Mouse (Mus musculus): ENCODE data around the gene Rad23b.
"Not testable (repeated sequence)": the region's sequence is repeated elsewhere in the genome, so short reads cannot be mapped to it uniquely, and the experiment has no call there.

The Rad23b gene

DNA sequence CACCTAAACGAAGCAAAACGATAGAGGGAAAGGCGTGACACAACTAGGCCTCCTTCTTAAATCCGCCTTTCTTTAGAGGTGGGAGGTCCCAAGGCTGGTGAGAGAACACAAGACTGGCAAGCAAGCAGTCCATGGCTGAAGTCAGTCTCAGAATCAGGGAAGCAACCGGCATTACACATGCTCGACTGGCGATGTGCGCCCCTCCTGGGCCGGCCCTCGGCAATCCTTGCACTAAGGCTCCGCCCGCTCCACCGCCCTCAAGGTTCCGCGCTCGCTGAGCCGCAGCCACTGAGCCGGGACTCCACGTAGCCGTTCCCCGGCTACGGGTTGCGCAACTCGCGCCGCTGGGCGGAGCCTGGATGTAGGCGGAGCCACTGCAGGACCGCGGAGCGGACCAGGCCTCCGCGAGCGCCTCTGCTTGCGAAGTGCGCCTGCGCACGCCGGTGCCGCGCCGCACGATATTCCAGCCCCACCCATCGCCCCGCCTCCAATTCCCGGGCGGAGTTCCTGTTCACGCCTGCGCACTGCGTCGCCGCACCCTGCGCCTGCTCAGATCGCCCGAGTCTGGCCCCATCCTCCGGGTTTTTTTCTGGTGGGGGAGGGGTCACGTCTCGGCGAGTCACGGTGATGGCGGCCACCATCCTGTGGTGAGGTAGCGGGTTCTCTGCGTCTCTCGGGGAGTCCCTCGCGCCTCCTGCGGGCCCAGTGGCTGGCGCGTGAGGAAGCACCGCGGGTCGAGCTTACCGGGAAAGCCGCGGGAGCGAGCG lies at the start of gene Rad23b:
Gene Rad23b (plus strand): TSS at position 592 of the 767 bp plus-strand sequence.
- in situ Hi-C loops (cut with MboI, MseI): loop anchor here in 1 of 2 experiments (10.0 kb wide), 1 partner anchor 195 kb away; no protein-coding TSS in a partner anchor

DNA sequence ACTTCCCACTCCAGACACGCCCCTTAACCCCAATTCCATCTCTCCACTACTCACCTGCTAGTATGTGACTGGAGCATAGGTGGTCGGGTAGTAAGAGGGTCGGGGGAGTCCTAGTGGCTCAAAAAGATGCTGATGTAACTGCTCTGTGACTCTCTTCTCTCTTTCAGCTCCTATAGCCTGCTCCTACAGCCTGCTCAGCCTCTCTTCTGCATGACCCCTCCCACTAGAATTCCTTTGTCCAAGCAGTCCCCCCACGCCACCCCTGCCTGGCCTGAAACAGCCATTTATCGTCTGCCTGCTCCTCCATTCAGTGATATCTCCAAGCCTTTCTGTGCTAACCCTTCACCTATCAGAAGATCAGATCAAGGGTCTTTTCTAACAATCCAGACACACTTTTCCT lies 45.7 kb upstream of the Rad23b start:
- in situ Hi-C loops (cut with MboI, MseI): no loop called here

DNA sequence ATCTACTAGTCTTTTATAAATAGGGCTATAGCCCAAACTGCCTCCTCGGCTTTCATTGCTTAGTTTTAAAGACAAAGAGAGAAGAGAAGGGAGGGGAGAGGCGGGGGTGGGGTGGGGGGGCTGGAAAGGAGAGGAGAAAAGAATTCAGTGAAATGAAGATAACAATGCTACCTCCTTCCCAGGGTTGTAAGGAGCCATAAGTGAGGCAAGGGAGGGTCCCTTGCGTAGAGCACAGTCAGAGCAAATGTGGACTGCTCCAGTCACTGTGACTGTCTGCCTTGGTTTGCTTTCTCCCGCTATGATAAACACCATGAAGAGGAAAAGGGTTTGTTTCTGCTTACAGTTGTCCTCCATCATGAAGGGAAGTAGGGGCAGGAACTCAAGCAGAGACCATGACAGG lies 43.2 kb upstream of the Rad23b start:
- in situ Hi-C loops (cut with MboI, MseI): loop anchor here in 1 of 2 experiments (5.0 kb wide), 1 partner anchor 101 kb away; no protein-coding TSS in a partner anchor

DNA sequence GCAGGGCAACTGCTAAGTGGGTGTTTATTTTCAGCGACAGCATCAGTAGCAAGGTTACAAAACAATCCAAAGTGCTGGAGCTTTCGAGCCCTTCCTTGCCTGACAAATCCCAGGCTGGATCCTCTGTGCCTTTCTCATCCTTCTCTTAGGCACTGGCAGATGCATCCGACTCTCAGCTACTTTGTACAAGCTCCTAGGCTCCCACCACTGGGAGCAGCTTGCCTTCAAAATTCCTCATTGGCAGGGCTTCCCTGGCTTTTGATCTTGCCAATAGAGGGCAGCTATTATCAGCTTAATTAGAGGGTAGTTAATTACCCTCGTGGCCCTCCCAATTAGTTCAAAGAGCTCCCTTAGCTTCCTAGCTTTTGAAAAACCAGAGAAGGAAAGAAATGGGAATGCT lies 33.1 kb upstream of the Rad23b start:
- in situ Hi-C loops (cut with MboI, MseI): no loop called here

DNA sequence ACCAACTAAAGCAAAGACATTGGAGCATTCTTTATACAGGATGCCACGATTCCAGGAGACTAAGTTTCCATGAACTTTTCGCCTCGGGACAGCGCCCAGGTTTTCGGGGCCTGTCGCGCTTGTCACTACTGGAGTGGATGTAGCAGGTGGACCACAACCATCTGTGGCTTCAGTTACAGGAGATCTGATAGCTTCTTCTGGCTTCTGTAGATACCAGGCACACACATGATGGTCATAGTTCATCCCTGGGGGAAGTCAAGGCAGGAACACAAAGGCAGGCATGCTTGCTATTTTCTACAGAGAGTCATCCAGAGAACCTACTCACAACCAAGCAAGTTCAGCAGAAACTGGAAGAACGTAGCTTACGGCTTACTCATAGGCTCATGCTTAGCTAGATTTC lies 31.5 kb upstream of the Rad23b start:
- in situ Hi-C loops (cut with MboI, MseI): not testable (repeated sequence)

DNA sequence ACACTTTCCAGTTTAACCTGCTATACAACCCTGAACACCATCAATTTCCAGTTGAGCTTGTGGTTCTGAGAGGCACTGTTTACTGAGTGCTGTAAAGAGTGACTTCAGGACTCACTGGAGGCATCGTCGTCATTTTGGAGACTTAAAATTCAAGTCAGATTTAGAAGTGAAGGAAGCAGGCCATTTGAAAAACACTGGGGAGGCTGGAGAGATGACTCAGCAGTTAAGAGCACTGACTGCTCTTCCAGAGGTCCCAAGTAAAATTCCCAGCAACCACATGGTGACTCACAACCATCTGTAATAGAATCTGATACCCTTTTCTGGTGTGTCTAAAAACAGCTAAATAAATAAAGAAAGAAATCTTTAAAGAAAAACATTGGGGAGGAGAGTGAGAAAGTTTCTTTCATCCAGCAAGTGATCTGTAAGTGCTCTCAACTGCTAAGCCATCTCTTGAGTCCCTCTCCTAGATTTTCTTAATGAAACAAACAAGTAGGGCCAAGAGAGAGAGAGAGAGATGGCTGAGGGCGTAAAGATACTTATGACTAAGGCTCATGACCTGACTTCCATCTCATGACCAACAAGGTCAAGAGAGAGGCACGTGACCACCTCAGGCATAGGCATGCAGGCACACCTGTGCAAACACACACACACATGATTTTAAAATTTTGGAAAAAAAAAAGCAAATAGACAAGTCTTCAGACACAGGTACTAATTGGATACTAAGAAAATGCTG lies 23.9 kb upstream of the Rad23b start:
- in situ Hi-C loops (cut with MboI, MseI): loop anchor here in 1 of 2 experiments (5.0 kb wide), 1 partner anchor 34 kb away; no protein-coding TSS in a partner anchor

DNA sequence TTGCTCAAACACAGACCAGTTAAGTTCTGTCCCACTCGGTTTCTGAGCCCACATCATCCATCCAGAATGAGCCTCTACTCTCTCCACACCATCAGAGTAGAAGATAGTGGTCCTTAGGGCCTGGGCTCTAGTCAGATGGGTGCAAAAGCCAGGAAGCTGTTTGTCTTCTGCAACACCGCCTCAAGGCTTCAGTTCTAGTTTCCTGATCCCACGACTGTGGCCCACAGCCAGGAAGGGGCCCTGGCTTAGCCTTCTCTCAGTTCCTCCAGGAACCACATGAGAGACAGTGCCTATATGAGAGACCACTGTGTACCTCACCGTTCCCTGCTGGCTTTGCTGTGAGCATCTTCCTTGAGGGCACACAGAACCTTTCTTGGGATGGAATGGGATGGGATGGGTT lies 22.3 kb upstream of the Rad23b start:
- in situ Hi-C loops (cut with MboI, MseI): loop anchor here in 1 of 2 experiments (5.0 kb wide), 1 partner anchor 35 kb away; no protein-coding TSS in a partner anchor

DNA sequence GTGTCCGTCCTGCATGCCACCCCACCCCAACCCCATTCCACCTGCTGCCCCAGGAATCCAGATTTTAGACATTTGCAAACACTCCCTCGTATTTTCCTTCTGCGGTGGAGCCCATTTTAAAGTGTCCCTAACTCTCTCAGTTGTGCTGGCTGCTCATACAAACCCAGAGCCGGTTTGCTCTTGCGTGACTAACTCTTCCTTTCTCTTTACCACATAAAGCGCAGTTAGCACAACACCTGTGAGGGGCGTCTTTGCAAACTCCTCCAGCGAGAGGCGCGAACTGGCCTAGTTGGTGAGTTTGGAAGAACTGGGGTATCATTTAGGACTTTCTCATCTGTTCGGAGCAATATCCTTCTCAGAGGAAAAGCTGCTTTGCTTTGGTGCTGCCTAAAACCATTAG lies 21.4 kb upstream of the Rad23b start:
- in situ Hi-C loops (cut with MboI, MseI): loop anchor here in 1 of 2 experiments (5.0 kb wide), 1 partner anchor 36 kb away; no protein-coding TSS in a partner anchor

DNA sequence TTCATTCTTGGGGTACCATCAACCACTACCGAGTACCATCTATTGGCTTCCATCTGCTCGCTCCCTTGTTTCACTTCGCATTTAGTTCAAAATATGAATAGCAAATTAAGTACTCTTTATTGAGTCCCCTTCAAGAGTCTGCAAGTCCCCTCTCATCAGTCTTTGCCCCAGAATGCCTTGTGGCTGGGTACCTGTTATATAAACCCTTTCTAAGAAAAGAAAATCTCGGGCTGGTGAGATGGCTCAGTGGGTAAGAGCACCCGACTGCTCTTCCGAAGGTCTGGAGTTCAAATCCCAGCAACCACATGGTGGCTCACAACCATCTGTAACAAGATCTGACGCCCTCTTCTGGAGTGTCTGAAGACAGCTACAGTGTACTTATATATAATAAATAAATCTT lies 20.9 kb upstream of the Rad23b start:
- in situ Hi-C loops (cut with MboI, MseI): loop anchor here in 1 of 2 experiments (5.0 kb wide), 1 partner anchor 37 kb away; no protein-coding TSS in a partner anchor

DNA sequence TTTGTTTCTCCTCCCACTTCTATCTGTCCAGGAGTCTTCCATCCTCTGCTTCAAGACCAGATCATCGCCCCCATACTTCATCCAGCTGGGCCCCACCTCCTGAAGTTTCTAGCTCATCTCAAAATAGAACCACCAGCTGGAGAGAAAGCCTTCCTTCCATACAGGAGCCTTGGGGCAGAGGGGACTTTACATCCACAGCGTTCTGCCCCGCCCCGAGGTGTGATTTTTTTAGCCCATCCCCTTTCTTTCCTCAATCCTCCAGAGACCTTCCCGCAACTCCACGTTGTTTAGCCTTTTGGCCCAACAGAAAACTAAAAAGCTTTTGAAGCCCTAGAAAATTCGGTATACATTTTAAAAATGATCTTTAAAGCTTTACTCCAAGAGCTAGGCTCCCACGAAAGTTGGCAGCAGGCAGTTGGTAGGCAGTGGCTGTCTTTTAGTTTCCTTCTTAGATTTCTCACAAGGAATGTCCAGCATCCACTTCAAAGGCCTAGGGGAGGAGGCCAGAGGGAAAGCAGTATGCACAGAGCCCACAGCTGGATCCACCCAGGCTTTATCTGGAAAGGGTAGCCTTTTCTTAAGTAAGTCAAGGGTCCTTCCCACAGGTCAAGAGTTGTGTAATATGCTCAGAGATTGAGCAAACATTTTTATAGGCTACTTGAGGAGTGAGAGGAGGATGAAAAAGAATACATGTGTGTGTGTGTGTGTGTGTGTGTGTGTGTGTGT lies 20.1 kb upstream of the Rad23b start:
- in situ Hi-C loops (cut with MboI, MseI): loop anchor here (5.0 kb wide), 1 partner anchor 37 kb away; no protein-coding TSS in a partner anchor

DNA sequence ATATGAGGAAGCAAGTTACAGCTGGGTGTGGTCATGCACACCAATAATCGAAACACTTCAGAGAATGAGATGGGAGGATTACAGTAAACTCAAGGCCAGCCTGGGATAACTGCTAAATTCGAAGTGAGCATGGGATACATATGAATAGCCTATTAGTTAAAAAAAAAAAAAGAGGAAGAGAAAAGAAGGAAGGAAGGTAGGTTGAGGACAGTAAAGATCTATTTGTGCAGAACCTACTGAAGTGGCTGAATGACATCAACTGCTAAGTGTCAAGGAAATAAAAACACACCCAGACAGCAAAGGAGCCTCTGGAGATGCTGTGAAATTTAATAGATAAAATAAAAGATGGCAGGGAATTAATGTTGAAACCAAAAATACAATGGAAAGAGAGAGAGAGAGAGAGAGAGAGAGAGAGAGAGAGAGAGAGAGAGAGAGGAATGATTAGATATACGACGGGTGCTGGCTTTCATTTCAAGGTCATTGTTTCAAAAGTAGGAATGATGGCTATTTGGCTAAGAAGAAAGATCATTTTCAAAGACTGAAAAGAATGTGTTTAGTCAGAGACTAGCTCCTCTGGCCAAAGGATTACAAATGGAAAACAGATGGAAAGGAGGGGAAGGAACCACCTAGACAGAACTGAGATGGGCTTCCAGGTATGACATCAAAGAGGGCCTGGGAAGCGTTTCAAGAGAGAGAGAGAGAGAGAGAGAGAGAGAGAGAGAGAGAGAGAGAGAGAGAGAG lies 14.6 kb upstream of the Rad23b start:
- in situ Hi-C loops (cut with MboI, MseI): no loop called here

DNA sequence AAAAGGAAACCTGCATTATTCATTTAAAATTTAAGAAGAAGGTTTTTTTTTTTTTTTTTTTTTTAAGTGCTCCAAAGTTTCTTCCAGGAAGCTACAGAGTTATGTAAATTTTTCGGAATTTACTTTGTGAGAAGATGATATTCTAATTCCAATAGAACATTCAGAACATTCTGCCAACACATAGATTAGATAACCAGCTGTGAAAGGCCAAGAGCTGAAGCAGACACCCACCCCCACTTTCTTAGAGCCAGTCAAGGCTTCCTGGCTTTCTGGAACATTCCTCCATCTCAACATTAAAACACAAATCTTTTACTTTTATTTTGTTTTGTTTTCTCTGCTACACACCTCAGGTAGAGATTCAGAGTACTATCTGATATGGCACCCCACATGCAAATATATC lies 10.9 kb upstream of the Rad23b start:
- in situ Hi-C loops (cut with MboI, MseI): no loop called here

DNA sequence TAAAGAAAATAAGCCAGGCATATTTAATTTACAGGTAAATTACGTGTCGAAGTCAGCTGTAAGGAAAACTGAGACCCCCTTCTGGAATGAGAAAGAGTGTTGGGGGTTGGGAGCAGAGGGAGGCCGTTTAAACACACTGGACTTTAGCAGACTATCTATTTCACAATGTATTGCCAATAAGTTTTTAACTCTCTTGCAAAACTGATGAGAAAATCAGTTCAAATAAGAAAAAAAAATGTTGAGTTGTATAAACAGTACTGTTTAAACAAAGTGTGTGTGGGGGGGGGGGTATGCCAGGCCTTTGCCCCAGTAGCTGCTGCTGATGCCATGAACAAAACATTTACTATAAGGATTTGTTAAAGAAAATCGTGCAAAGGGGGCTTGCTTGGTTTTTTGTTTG lies 10.5 kb upstream of the Rad23b start:
- in situ Hi-C loops (cut with MboI, MseI): no loop called here

DNA sequence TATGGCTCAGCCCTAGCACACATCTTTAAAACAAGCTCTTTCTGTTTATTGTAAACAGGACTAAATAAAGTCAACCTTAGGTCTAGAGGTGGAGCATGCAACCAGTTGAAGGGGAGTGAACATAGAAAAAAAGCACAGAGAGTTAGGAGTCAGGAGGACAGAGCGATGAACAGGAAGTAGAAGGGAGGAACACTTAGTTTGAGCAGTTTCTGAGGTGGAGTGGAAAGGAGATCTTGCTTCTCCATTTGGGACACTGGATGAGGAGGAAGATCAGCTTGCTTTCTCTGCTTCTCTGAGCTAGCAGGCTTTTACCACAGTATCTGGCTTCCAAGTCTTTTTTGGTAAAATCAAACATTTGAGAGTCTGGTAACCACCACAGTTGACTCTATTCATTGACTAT lies 8.0 kb upstream of the Rad23b start:
- in situ Hi-C loops (cut with MboI, MseI): loop anchor here in 1 of 2 experiments (10.0 kb wide), 1 partner anchor 203 kb away; no protein-coding TSS in a partner anchor

DNA sequence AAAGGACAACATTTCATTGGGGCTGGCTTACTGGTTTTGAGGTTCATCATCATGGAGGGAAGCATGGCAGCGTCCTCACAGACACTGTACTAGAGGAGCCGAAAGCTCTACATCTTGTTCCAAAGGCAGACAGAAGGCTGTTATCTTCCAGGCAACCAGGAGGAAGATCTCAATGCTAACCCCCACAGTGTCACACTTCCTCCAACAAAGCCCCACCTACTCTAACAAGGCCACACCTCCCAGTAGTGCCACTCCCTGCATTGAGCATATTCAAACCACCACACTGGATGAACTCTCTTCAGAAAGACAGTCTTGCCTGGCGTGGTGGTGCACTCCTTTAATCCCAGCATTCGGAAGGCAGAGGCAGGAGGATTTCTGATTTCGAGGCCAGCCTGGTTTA lies 7.2 kb upstream of the Rad23b start:
- in situ Hi-C loops (cut with MboI, MseI): loop anchor here in 1 of 2 experiments (10.0 kb wide), 1 partner anchor 202 kb away; no protein-coding TSS in a partner anchor

DNA sequence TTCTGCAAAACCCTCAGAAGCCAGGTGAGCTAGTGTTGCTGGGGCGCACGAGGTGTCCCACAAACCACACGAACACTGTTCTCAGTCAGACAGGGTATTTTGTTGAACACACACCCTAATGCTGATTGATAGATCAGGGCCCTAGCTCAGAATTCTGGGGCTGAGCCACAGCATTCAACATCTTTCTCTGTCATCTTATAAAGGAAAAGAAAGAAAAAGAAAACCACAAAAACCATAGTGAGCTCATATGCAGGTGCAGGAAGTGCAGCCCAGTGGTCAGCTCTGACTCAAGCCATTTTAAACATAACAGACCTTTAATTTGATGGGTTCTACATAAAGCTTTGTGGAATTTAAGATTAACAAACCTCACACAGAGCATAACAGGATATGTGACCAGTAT lies 6.6 kb upstream of the Rad23b start:
- in situ Hi-C loops (cut with MboI, MseI): loop anchor here in 1 of 2 experiments (10.0 kb wide), 1 partner anchor 202 kb away; no protein-coding TSS in a partner anchor

DNA sequence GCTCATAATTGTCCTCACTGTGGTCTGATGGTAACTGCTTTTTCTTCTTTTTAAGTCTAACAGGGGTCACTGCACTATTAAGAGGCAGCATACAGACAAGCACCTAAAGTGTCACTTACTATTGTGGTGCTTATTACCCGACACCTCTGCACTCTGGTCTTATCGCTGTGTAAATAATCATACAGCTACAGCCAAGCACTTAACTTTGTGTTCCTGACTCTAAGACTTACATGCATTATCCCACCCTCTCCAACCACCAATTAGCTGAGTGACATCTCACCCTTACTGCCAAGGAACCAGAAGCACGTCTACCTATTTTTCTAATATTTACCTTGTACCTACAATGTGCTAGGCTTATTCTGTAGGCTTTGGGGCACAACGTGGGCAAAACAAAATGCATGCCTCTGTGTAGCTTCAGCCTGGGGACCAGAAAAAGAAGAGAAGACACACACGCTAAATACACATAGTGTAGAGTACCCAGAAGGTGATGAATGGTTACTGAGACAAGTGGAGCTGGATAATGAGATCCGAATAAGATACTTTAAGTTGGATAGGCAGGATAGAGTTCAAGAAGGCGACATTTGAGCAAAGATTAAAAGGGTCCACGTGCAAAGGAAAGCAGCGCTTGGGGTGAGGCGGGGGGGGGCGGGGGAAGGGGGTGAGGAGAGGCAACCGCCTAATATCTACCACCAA lies 938 bp upstream of the Rad23b start:
- in situ Hi-C loops (cut with MboI, MseI): loop anchor here in 1 of 2 experiments (10.0 kb wide), 1 partner anchor 196 kb away; no protein-coding TSS in a partner anchor

DNA sequence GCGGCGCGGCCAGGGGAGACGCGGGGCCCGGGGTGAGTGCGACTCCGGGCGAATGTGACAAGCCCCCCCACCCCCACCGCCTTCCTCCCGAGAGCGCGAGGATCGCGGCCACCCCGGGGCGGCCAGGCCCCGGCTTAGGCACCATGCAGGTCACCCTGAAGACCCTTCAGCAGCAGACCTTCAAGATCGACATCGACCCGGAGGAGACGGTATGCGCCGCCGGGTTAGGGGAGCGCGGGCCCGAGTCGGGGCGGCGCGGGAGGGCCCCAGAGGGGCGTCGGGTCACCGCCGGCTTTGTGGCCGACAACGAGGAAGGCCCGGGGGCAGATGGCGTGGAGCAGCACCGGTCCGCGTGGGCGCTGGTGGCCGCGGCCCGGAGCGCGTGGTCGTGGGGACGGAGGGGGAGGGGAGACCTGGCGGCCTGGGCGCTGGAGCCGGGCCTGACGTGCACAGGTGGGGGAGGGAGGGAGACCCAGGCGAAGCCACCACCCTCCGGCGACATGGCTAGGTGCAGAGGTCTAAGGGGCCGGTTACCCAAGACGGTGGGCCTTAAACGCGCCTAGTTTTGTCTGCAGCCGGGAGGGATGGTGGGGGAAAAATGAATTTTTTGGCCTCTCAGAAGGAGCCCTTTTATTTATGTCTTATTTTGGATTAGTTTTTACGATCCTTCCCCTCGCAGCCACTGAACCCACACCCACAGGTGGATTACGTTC lies 532 bp downstream of the Rad23b start:
- in situ Hi-C loops (cut with MboI, MseI): no loop called here

DNA sequence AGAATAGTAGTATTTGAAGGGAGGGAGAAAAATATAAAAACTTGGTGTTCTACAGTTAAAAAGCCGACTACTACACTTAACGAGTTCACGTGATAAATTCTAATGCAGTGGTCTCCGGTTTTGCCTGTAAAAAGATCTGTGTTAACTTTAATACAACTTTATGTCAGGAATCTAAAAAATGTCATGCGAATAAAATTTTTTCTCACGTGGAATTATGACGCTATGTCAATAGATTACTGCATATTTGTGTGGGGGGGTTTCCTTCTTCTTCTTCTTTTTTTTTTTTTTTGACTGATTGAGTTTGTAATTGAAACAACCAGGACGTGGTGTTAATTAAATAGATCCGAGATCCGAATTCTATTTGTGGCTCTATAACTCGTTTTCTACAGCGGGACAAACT lies 1.2 kb downstream of the Rad23b start:
- in situ Hi-C loops (cut with MboI, MseI): no loop called here
